Mouse (Mus musculus): ENCODE results near the gene Cdyl. TPM values are rescaled to one million over a fixed set of nuclear protein-coding genes. Genes with fewer than 3 reads are reported as not detected.
A peak's percentile ranks its signal among the peaks of the same experiment; 100 is the strongest.

The Cdyl gene
- polyA plus RNA-seq, 1 experiment from 2014 or later: 17.6 TPM

DNA sequence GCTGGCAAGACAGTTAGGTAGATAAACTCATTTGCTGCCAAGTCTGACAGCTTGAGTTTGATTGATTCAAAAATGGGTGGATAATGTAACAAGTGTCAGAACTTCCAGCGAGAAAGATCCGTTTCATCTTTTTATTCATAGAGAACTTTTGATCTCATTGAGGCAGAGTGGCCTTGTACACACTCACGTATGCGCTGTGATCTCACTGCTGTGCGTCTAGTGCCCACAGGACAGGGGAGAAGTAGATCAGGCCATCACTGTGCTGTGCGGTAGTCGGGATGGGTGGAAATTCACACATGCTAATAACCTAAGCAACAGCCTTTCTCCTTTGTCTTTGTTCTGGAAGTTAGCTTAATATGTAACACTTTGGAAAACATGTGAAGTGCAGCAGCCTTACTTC is 146.5 kb downstream of the Cdyl start:
- 84% methylated on average over 7 of the region's 7 CpGs for WGBS
- DNase-seq (ENCODE audit: low spot score) (no peak), ATAC-seq (replicated peaks; ENCODE audit: low FRiP score) (no peak)
- no peak overlapping the region for H3K4me3 ChIP-seq (ENCODE audit: low read depth, low read length)
- H3K9ac ChIP-seq (ENCODE audit: low read depth, low read length): no peak overlapping the region
- peaks cover 40% of the 10 kb centered on the region for H3K4me1 ChIP-seq (replicated peaks; ENCODE audit: control insufficient read depth, insufficient read depth, low read length)
- H3K27ac ChIP-seq (ENCODE audit: low read depth, low read length): no peak overlapping the region
- H3K36me3 ChIP-seq (ENCODE audit: control insufficient read depth, insufficient read depth, low read length): no peaks in the 10 kb centered on the region
- no peak overlapping the region for H3K4me2 ChIP-seq
- no peaks in the 10 kb centered on the region for H3K27me3 ChIP-seq (replicated peaks; ENCODE audit: control insufficient read depth, insufficient read depth, low read length)
- H3K9me3 ChIP-seq (ENCODE audit: control insufficient read depth, low read length): no peaks in the 10 kb centered on the region

DNA sequence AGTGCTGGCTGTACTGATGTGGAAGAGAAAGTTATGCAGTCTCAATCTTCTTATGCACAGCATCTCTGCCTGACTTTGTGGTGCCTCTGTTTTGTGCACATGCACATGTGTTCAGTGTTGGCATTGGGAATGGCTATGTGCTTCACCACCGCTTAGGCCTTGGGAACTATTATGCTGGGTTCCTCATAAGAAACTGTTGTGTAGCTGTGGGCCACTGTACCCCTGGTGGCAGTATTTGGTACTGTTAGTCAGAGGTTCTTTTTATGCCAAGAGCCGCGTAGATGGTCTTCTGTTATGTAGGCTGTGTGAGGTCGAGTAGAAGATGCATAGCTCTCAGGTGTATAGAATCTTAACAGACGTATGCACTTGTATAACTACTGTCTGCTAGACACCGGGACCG is 147.4 kb downstream of the Cdyl start:
- Histone ChIP-seq H3K9ac (ENCODE audit: low read depth, low read length) (no peak overlapping the region), H3K4me1 (replicated peaks; ENCODE audit: control insufficient read depth, insufficient read depth, low read length) (peaks cover 44% of the 10 kb centered on the region), H3K9me3 (ENCODE audit: control insufficient read depth, low read length) (no peaks in the 10 kb centered on the region), H3K27me3 (replicated peaks; ENCODE audit: control insufficient read depth, insufficient read depth, low read length) (no peaks in the 10 kb centered on the region), H3K4me3 (ENCODE audit: low read depth, low read length) (no peak overlapping the region), H3K36me3 (ENCODE audit: control insufficient read depth, insufficient read depth, low read length) (no peaks in the 10 kb centered on the region), H3K4me2 (no peak overlapping the region), H3K27ac (ENCODE audit: low read depth, low read length) (no peak overlapping the region)
- ATAC-seq (replicated peaks; ENCODE audit: low FRiP score) (no peak), DNase-seq (ENCODE audit: low spot score) (no peak)
- WGBS: 86% methylated on average over 7 of the region's 7 CpGs

DNA sequence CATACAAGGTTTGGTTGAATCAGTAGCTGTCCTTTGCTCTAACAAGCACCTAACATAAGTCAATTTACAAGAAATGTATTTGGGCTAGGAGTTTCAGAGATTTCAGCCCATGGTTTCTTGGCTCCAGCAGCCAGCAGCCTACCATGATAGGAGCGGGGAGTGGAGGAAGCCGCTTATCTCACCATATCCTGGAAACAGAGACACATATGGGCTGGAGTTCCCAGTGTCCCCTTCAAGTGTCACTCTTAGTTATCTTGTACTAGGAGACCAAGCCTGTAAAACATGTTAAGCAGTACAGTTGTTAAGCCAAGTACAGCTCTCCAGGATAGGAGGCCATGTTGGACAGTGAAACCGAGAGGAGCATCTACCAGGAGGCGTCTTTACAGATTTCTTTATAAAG is 147.9 kb downstream of the Cdyl start:
- Histone ChIP-seq H3K36me3 (ENCODE audit: control insufficient read depth, insufficient read depth, low read length) (no peaks in the 10 kb centered on the region), H3K4me2 (peak overlapping the region; percentile 39), H3K27me3 (replicated peaks; ENCODE audit: control insufficient read depth, insufficient read depth, low read length) (no peaks in the 10 kb centered on the region), H3K4me3 (ENCODE audit: low read depth, low read length) (no peak overlapping the region), H3K4me1 (replicated peaks; ENCODE audit: control insufficient read depth, insufficient read depth, low read length) (peaks cover 48% of the 10 kb centered on the region), H3K9ac (ENCODE audit: low read depth, low read length) (no peak overlapping the region), H3K9me3 (ENCODE audit: control insufficient read depth, low read length) (no peaks in the 10 kb centered on the region), H3K27ac (ENCODE audit: low read depth, low read length) (no peak overlapping the region)
- no peak for DNase-seq (ENCODE audit: low spot score)
- WGBS: 57% methylated on average over 4 of the region's 4 CpGs
- ATAC-seq (replicated peaks; ENCODE audit: low FRiP score): peak; percentile 73

DNA sequence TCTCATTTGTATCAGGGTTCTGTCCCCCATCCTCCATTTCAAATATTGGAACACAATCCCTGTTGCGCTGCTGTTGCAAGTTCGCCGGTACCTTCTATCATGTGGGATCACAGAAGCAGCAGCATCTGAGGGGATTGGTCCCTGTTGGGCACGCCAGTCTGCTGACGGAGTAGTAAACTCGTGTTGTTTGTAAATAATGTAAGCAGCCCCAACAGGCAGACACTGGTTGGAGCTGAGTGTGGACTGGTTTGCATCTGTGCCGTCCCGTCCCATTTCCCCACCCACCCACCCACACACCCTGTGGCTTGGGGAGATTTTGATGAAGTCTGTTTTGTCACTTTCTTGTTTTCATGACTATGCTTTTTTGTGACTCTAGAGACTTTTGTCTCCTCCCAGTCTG is 148.3 kb downstream of the Cdyl start:
- DNase-seq (ENCODE audit: low spot score) (no peak), ATAC-seq (replicated peaks; ENCODE audit: low FRiP score) (no peak)
- H3K4me1 ChIP-seq (replicated peaks; ENCODE audit: control insufficient read depth, insufficient read depth, low read length): peaks cover 49% of the 10 kb centered on the region
- H3K36me3 ChIP-seq (ENCODE audit: control insufficient read depth, insufficient read depth, low read length): no peaks in the 10 kb centered on the region
- no peak overlapping the region for H3K27ac ChIP-seq (ENCODE audit: low read depth, low read length)
- no peaks in the 10 kb centered on the region for H3K9me3 ChIP-seq (ENCODE audit: control insufficient read depth, low read length)
- WGBS: 81% methylated on average over 8 of the region's 8 CpGs
- no peak overlapping the region for H3K9ac ChIP-seq (ENCODE audit: low read depth, low read length)
- H3K4me3 ChIP-seq (ENCODE audit: low read depth, low read length): no peak overlapping the region
- H3K4me2 ChIP-seq: peak overlapping the region; percentile 39
- H3K27me3 ChIP-seq (replicated peaks; ENCODE audit: control insufficient read depth, insufficient read depth, low read length): no peaks in the 10 kb centered on the region

DNA sequence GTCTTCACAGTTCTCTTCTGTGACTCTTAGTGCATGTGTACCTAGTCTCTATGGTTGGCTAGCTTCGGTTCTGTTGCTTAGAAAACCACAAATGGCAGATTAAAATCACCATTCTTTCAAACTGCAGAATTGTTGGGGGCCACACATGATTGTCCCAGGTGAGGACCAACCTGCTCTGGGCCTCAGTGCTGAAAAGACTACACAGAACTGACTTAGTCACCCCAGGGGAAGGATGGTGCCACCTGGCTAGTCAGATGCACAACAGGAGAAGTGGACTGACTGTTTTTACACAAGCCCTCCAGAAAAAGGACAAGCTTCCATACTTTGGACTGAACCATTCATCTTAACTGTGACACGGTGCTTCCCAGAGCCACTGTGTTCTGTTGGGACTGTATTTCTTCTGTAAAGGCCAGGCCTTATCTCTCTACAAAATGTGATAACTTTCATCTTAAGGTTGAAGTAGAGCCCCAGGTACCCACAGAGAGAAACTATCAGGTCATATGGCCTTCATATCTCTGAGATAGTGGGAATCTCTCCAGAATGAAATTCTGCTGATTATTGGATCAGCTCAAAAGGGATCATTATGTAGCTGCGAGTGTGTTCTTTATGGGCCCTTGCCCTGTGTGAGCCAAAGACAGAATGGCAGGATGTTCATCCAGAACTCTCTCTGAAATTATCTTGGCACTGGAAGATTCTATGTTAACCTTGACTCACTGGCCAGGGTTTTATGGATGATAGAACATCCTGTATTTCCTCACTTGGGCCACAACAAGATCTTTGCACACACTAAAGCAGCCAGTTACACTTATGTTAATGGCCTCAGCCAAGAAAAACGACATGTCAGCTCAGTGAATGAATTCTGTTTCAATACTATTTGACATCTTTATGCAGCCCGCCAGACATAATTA is 149.9 kb downstream of the Cdyl start:
- WGBS: 57% methylated on average over 5 of the region's 5 CpGs
- Histone ChIP-seq H3K4me3 (ENCODE audit: low read depth, low read length) (no peak overlapping the region), H3K4me1 (replicated peaks; ENCODE audit: control insufficient read depth, insufficient read depth, low read length) (peaks cover 49% of the 10 kb centered on the region), H3K9ac (ENCODE audit: low read depth, low read length) (no peak overlapping the region), H3K9me3 (ENCODE audit: control insufficient read depth, low read length) (no peaks in the 10 kb centered on the region), H3K27ac (ENCODE audit: low read depth, low read length) (peak overlapping the region; percentile 60), H3K4me2 (peak overlapping the region; percentile 38), H3K36me3 (ENCODE audit: control insufficient read depth, insufficient read depth, low read length) (no peaks in the 10 kb centered on the region), H3K27me3 (replicated peaks; ENCODE audit: control insufficient read depth, insufficient read depth, low read length) (no peaks in the 10 kb centered on the region)
- ATAC-seq (replicated peaks; ENCODE audit: low FRiP score) (no peak), DNase-seq (ENCODE audit: low spot score) (no peak)

DNA sequence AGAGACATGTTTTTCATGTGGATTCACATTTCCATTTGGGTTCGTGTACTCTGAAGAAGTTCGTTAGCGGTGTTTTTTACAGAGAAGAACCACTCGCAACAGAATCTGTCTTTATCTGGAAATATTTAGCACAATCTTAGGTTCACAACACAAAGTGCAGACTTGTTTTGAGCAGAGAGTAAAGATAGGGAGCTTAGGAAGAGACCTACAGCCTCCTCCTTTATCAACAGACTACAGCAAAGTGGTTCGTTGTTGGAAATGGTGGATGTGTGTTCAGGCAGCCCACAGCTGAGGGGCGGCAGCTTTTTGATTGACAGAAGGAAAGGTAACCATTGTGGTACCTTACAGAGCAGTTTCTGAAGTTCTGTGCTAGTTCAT is 150.5 kb downstream of the Cdyl start:
- H3K9ac ChIP-seq (ENCODE audit: low read depth, low read length): no peak overlapping the region
- no peaks in the 10 kb centered on the region for H3K9me3 ChIP-seq (ENCODE audit: control insufficient read depth, low read length)
- ATAC-seq (replicated peaks; ENCODE audit: low FRiP score): peak; percentile 79
- peaks cover 51% of the 10 kb centered on the region for H3K4me1 ChIP-seq (replicated peaks; ENCODE audit: control insufficient read depth, insufficient read depth, low read length)
- WGBS: 32% methylated on average over 6 of the region's 6 CpGs
- DNase-seq (ENCODE audit: low spot score): no peak
- no peaks in the 10 kb centered on the region for H3K27me3 ChIP-seq (replicated peaks; ENCODE audit: control insufficient read depth, insufficient read depth, low read length)
- H3K36me3 ChIP-seq (ENCODE audit: control insufficient read depth, insufficient read depth, low read length): no peaks in the 10 kb centered on the region
- peak overlapping the region; percentile 38 for H3K4me2 ChIP-seq
- H3K27ac ChIP-seq (ENCODE audit: low read depth, low read length): peak overlapping the region; percentile 60
- no peak overlapping the region for H3K4me3 ChIP-seq (ENCODE audit: low read depth, low read length)

DNA sequence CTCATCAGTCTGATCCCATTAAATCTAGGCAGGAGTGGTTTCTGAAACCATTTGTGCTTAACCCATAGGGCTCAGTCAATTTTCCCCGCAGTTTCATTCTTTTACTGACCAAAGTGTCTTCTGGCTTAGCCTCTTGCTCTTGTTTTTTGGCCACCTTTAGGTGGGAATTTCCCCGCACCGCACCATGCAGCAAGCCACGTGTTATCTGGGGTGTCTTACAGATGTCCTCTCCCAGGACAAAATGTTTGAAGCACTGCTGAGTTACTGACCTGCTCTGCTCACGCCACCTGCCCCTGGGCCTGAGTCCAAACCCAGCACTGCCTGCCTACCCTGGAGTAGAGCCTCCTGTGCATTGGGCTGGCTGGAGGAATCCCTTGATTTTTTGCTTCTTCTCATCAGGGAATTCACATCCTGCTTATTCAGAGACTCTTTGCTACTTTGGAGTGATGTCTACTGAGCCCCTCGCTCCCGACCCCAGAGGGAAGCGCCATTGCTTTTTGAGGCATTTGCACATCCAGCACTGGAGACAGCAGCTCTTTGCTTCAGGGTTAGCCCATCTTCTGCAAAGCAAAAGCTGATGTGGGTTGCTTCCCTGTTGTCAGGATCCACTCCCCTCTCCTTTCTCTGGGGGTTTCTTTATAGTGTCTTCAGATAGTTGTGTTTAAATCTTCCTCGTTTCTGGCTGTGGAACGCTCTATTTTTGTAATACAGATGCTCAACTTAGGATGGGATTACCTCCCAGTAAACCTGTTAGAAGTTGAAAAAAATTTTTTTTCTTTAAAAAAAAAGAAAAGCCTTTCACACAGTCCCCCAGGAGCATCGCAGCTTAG is 151.9 kb downstream of the Cdyl start:
- DNase-seq (ENCODE audit: low spot score) (no peak), ATAC-seq (replicated peaks; ENCODE audit: low FRiP score) (no peak)
- Histone ChIP-seq H3K4me2 (no peak overlapping the region), H3K4me3 (ENCODE audit: low read depth, low read length) (no peak overlapping the region), H3K9me3 (ENCODE audit: control insufficient read depth, low read length) (no peaks in the 10 kb centered on the region), H3K36me3 (ENCODE audit: control insufficient read depth, insufficient read depth, low read length) (peaks cover 4% of the 10 kb centered on the region; the same call in 1 of the 2 replicates), H3K4me1 (replicated peaks; ENCODE audit: control insufficient read depth, insufficient read depth, low read length) (peaks cover 51% of the 10 kb centered on the region), H3K27ac (ENCODE audit: low read depth, low read length) (no peak overlapping the region), H3K9ac (ENCODE audit: low read depth, low read length) (no peak overlapping the region), H3K27me3 (replicated peaks; ENCODE audit: control insufficient read depth, insufficient read depth, low read length) (no peaks in the 10 kb centered on the region)
- 85% methylated on average over 11 of the region's 11 CpGs for WGBS

DNA sequence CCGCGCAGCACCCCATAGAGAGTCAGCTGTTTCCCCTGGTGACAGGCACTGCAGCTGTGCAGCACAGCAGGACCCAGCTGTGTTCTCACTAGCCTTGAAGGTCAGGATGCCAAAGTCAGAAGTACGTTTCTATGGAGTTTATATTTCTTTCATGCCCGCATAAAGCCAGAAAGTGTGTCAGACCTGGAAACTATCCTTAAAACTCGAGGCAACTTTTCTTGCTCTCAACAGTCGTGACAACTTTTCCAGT is 152.5 kb downstream of the Cdyl start:
- DNase-seq (ENCODE audit: low spot score) (no peak), ATAC-seq (replicated peaks; ENCODE audit: low FRiP score) (no peak)
- Histone ChIP-seq H3K9me3 (ENCODE audit: control insufficient read depth, low read length) (no peaks in the 10 kb centered on the region), H3K4me3 (ENCODE audit: low read depth, low read length) (no peak overlapping the region), H3K27me3 (replicated peaks; ENCODE audit: control insufficient read depth, insufficient read depth, low read length) (no peaks in the 10 kb centered on the region), H3K4me1 (replicated peaks; ENCODE audit: control insufficient read depth, insufficient read depth, low read length) (peaks cover 51% of the 10 kb centered on the region), H3K36me3 (ENCODE audit: control insufficient read depth, insufficient read depth, low read length) (peaks cover 8% of the 10 kb centered on the region; the same call in 1 of the 2 replicates), H3K9ac (ENCODE audit: low read depth, low read length) (no peak overlapping the region), H3K27ac (ENCODE audit: low read depth, low read length) (no peak overlapping the region), H3K4me2 (no peak overlapping the region)
- 83% methylated on average over 6 of the region's 6 CpGs for WGBS

All from liver, embryonic 11.5 days (tissue).